Mouse (Mus musculus) liver, embryonic 14.5 days (tissue): Measurements from ENCODE around the gene Zfp995.

Experiments used
- CTCF ChIP-seq: IDR thresholded peaks from 2 replicates; pipeline ENCODE4 v1.5.1; 2016; ENCODE audit warnings: antibody characterized with exemption, low read depth, control low read depth
- EP300 ChIP-seq: IDR thresholded peaks from 2 replicates; pipeline ENCODE4 v1.6.1; 2016; ENCODE audit warnings: antibody characterized with exemption, low read depth

DNA sequence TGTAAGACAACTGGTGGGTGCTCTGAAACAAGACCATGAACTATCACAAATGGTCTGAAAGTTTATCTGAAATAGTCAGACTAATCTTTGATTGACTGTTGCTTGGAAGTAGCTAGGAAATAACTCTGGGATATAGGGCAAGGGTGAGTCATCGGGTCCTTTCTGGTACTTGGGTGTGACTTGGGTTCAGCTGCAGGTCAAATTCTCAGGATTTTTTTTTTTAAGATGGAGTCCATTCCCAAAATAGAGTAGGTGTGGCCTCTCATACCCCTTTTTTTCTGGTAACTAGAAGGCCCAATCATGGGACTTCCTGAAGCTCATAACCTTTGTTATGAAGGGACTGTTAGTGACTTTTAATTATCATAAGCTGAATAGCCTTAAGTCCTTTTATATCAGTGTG, 38.5 kb downstream of the Zfp995 start:
- TF ChIP-seq CTCF = no peak
- TF ChIP-seq EP300 = no peak
